Mouse (Mus musculus): ENCODE measurements at regions not wholly inside any gene's neighbourhood (a gene's known extent, or its start where the extent isn't known, plus 50 kb on each side); places are given as distances from the start of the nearest gene placed in this dataset.
A peak's percentile ranks its signal among the peaks of the same experiment; 100 is the strongest.

- DNase-seq, result no peak
Measured at GRCm38 (mm10) chr1:21132340-21132739, 53.3 kb upstream of the Tram2 start.

GRCm38 (mm10) chr1:21146961-21147360 is 67.9 kb upstream of the Tram2 start:
- no peak for DNase-seq

GRCm38 (mm10) chr1:21161742-21162141 is 56.6 kb upstream of the Tmem14a start:
- DNase-seq, result peak; percentile 54 to 69

GRCm38 (mm10) chr1:21166287-21166733 is 52.1 kb upstream of the Tmem14a start:
- peak; percentile 69 to 75 for DNase-seq

GRCm38 (mm10) chr1:21166762-21167161 is 51.6 kb upstream of the Tmem14a start:
- DNase-seq, result no peak

All from thymus, postnatal 36 days (tissue).